ENCODE assay signal across 16 mouse cellular contexts in the genomic region with DNA sequence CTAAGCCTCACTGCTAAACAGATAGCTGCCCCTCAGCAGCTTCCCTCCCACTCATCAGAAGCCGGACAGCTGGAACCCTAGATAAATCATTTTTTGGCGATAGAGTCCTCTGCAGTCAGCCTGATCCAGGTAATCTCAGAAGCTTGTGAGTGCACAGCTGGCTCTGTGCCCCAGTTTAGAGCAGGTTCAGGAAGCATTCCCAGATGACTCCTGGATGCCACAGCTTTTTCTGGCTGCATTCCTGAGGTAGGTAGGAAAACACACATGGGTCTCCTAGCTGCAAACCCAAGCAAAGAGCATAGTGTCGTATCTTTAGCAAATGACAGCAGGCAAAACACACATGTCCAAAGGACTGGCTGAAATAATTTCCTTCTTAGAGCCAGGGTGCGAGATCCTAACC. TPM values are rescaled to one million over a fixed set of nuclear protein-coding genes. Genes with fewer than 3 reads are reported as not detected.
DNase-seq lines count a peak whose midpoint lies in the region; ATAC-seq and TF ChIP-seq lines count a peak whose summit lies in the region.
"Had no signal": no experiment of that assay in that cellular context is flagged by ENCODE, and none has a peak within 500 bp of the region (broad histone marks: within the 10 kb centered on the region; RNA-seq: fewer than 3 reads in every experiment).

No protein-coding gene starts in this region.

- no peak overlapping the region for H3K27ac ChIP-seq in embryonic facial prominence, embryonic 11.5 days (replicated peaks; ENCODE audit: low read depth, low read length)
- H3K27ac ChIP-seq in embryonic facial prominence, embryonic 10.5 days (replicated peaks): no peak overlapping the region
- H3K27ac ChIP-seq: embryonic facial prominence, embryonic 15.5 days; forebrain, embryonic 13.5 days; hindbrain, embryonic 15.5 days had no signal

- no peak overlapping the region for H3K4me2 ChIP-seq in embryonic facial prominence, embryonic 11.5 days (ENCODE audit: low read depth, low read length)
- H3K4me2 ChIP-seq: embryonic facial prominence, embryonic 15.5 days; forebrain, embryonic 13.5 days; hindbrain, embryonic 15.5 days had no signal

- ATAC-seq in embryonic facial prominence, embryonic 11.5 days (replicated peaks; ENCODE audit: insufficient number of reproducible peaks, low FRiP score, low TSS enrichment, low read depth): no peak
- ATAC-seq: forebrain, embryonic 13.5 days had no signal

- no peaks in the 10 kb centered on the region for H3K27me3 ChIP-seq in embryonic facial prominence, embryonic 11.5 days (ENCODE audit: control insufficient read depth, insufficient read depth, low read length)
- H3K27me3 ChIP-seq in embryonic facial prominence, embryonic 10.5 days (replicated peaks; ENCODE audit: low read depth, poor library complexity, severe bottlenecking): no peaks in the 10 kb centered on the region
- H3K27me3 ChIP-seq: embryonic facial prominence, embryonic 15.5 days; forebrain, embryonic 13.5 days; hindbrain, embryonic 15.5 days had no signal

- H3K9ac ChIP-seq in embryonic facial prominence, embryonic 11.5 days (replicated peaks; ENCODE audit: low read length): no peak overlapping the region
- H3K9ac ChIP-seq: embryonic facial prominence, embryonic 15.5 days; forebrain, embryonic 13.5 days; hindbrain, embryonic 15.5 days had no signal

- TF ChIP-seq CTCF in lung, adult 2 months (IDR thresholded peaks at IDR 0.05; ENCODE audit: insufficient read depth, low read length): no peak

- no peak for TF ChIP-seq POLR2A in lung, adult 2 months (IDR thresholded peaks at IDR 0.05; ENCODE audit: borderline replicate concordance, extremely low read depth, low read depth, low read length)

- no peaks in the 10 kb centered on the region for H3K36me3 ChIP-seq in embryonic facial prominence, embryonic 11.5 days (replicated peaks; ENCODE audit: control insufficient read depth, insufficient read depth, low read depth, low read length)
- H3K36me3 ChIP-seq in embryonic facial prominence, embryonic 10.5 days (replicated peaks): no peaks in the 10 kb centered on the region
- H3K36me3 ChIP-seq: embryonic facial prominence, embryonic 15.5 days; hindbrain, embryonic 15.5 days had no signal

- WGBS in embryonic facial prominence, embryonic 11.5 days: 50% methylated on average over 4 of the region's 4 CpGs
- WGBS in embryonic facial prominence, embryonic 10.5 days: 71% methylated on average over 4 of the region's 4 CpGs
- WGBS in lung, adult 2 months: 47% methylated on average over 4 of the region's 4 CpGs

- H3K9me3 ChIP-seq in embryonic facial prominence, embryonic 11.5 days (replicated peaks; ENCODE audit: control insufficient read depth, low read length): no peaks in the 10 kb centered on the region
- no peaks in the 10 kb centered on the region for H3K9me3 ChIP-seq in embryonic facial prominence, embryonic 10.5 days
- H3K9me3 ChIP-seq: embryonic facial prominence, embryonic 15.5 days; forebrain, embryonic 13.5 days; hindbrain, embryonic 15.5 days; megakaryocyte, embryonic 14.5 days had no signal

- intact Hi-C loops in heart, postnatal 25 days (cut with DNase I): no loop called here

- DNase-seq in embryonic facial prominence, embryonic 11.5 days (ENCODE audit: low spot score): peak; percentile 17
- DNase-seq in embryonic facial prominence, embryonic 10.5 days (ENCODE audit: low spot score): no peak
- peak; percentile 28 for DNase-seq in lung, postnatal 10 days
- DNase-seq in lung, adult 2 months: no peak
- DNase-seq in heart, postnatal 25 days (ENCODE audit: low spot score): peak; percentile 10
- DNase-seq in thymus, postnatal 10 days (ENCODE audit: low spot score in 2 of 2): no peak
- DNase-seq in thymus, postnatal 14 days: no peak
- DNase-seq: adrenal gland, adult 2 months; B cell, adult 2 months; kidney, adult 11 months; right cerebral cortex, postnatal 25 days; thymus, postnatal 36 days had no signal

- H3K4me1 ChIP-seq in embryonic facial prominence, embryonic 11.5 days (ENCODE audit: control insufficient read depth, insufficient read depth, low read length): no peaks in the 10 kb centered on the region
- H3K4me1 ChIP-seq in embryonic facial prominence, embryonic 10.5 days: peaks cover 10% of the 10 kb centered on the region
- no peaks in the 10 kb centered on the region for H3K4me1 ChIP-seq in lung, adult 2 months (ENCODE audit: control insufficient read depth, insufficient read depth, low read length)
- H3K4me1 ChIP-seq: embryonic facial prominence, embryonic 15.5 days; forebrain, embryonic 13.5 days; hindbrain, embryonic 15.5 days had no signal

- no peak overlapping the region for H3K4me3 ChIP-seq in embryonic facial prominence, embryonic 11.5 days (ENCODE audit: low read depth, low read length)
- no peak overlapping the region for H3K4me3 ChIP-seq in embryonic facial prominence, embryonic 10.5 days
- H3K4me3 ChIP-seq in lung, adult 2 months (replicated peaks; ENCODE audit: extremely low read depth, low read depth, low read length): no peak overlapping the region
- H3K4me3 ChIP-seq: embryonic facial prominence, embryonic 15.5 days; forebrain, embryonic 13.5 days; hindbrain, embryonic 15.5 days; megakaryocyte, embryonic 14.5 days had no signal

RNA-seq across cellular contexts. Expression of gene Pdzd2, which starts 13.5 kb away (rescaled TPM):
- 3.4 and 3.9 TPM in 2 replicates for polyA plus RNA-seq in embryonic facial prominence, embryonic 11.5 days (2014; fragmentation: Nextera tagmentation; extraction: Ambion mirVana)
- 2.6 and 3.6 TPM in 2 replicates for polyA plus RNA-seq in embryonic facial prominence, embryonic 10.5 days (2016; fragmentation: Nextera tagmentation; extraction: Ambion mirVana)
- polyA plus RNA-seq in lung, adult 2 months (2012; rRNA removed): 101 and 125 TPM in 2 replicates
- total RNA-seq in heart, postnatal 25 days (2021): 100 to 1,000 TPM in 1 of 2 experiments, 10 to 100 TPM in 1; 93.0 to 118 TPM

Comparison
In these comparisons a context has a peak if more than half of its experiments do, and no peak if none do; other contexts are left out.
1. DNase-seq: peak in embryonic facial prominence, embryonic 11.5 days (single experiment), lung, postnatal 10 days (single experiment) and heart, postnatal 25 days (single experiment); none in embryonic facial prominence, embryonic 10.5 days (single experiment), lung, adult 2 months (single experiment), thymus, postnatal 10 days (0 of 2) and thymus, postnatal 14 days (single experiment).
2. RNA of gene Pdzd2, which starts 13.5 kb away (polyA plus RNA-seq): 101 to 125 TPM in lung, adult 2 months; 2.6 to 3.6 TPM in embryonic facial prominence, embryonic 10.5 days and 3.4 to 3.9 TPM in embryonic facial prominence, embryonic 11.5 days; every median in the first group is over 10 times any median in the second.